Mouse (Mus musculus) natural killer cell, adult 2 months (primary cell): Measurements from ENCODE around the gene Olfr1410.
A peak's percentile ranks its signal among the peaks of the same experiment; 100 is the strongest.

Source experiments
- DNase-seq, 2 experiments: peaks; one replicate each; pipeline ENCODE4 v3.0.0; 2022; ENCODE audit warnings: low spot score in 2 of 2

The Olfr1410 gene

GRCm38 (mm10) chr1:92605482-92605881, at the start of gene Olfr1410:
Gene Olfr1410, plus strand, starts transcription at chr1:92605782.
- DNase-seq = no peak

GRCm38 (mm10) chr1:92571022-92571421, 34.6 kb upstream of the Olfr1410 start, which contains the start of gene Olfr1413:
Gene Olfr1413, plus strand, starts transcription at chr1:92571322.
- no peak for DNase-seq

GRCm38 (mm10) chr1:92585479-92585878, 20.1 kb upstream of the Olfr1410 start, which contains the start of gene Olfr1412:
Gene Olfr1412, plus strand, starts transcription at chr1:92585779.
- DNase-seq = no peak

GRCm38 (mm10) chr1:92594111-92594510, 11.5 kb upstream of the Olfr1410 start, which contains the start of gene Olfr1411:
Gene Olfr1411, plus strand, starts transcription at chr1:92594411.
- DNase-seq = no peak

- no peak for DNase-seq
These were observed 9.6 kb upstream of the Olfr1410 start for GRCm38 (mm10) chr1:92596019-92596418.

- no peak for DNase-seq
These were observed 2.1 kb downstream of the Olfr1410 start for GRCm38 (mm10) chr1:92607711-92608110.

- peak; percentile 34 to 56 for DNase-seq
These were observed 5.4 kb downstream of the Olfr1410 start for GRCm38 (mm10) chr1:92611008-92611407.

- no peak for DNase-seq
These were observed 7.6 kb downstream of the Olfr1410 start for GRCm38 (mm10) chr1:92613175-92613574.

GRCm38 (mm10) chr1:92614516-92614915, 8.9 kb downstream of the Olfr1410 start:
- no peak for DNase-seq

- DNase-seq = no peak
These were observed 10.5 kb downstream of the Olfr1410 start for GRCm38 (mm10) chr1:92616046-92616445.

- no peak for DNase-seq
These were observed 11.9 kb downstream of the Olfr1410 start, which contains the start of gene Olfr12 for GRCm38 (mm10) chr1:92617488-92617887. Gene Olfr12, plus strand, starts transcription at chr1:92617788.

GRCm38 (mm10) chr1:92618360-92618759, 12.8 kb downstream of the Olfr1410 start:
- DNase-seq = no peak

- no peak for DNase-seq
These were observed 22.6 kb downstream of the Olfr1410 start for GRCm38 (mm10) chr1:92628227-92628626.

- no peak for DNase-seq
These were observed 26.6 kb downstream of the Olfr1410 start for GRCm38 (mm10) chr1:92632196-92632595.

GRCm38 (mm10) chr1:92632948-92633347, 27.4 kb downstream of the Olfr1410 start:
- DNase-seq = no peak

- DNase-seq = no peak
These were observed 28.1 kb downstream of the Olfr1410 start for GRCm38 (mm10) chr1:92633726-92634125.

GRCm38 (mm10) chr1:92634569-92634968, 29.0 kb downstream of the Olfr1410 start:
- no peak for DNase-seq

- no peak for DNase-seq
These were observed 29.5 kb downstream of the Olfr1410 start for GRCm38 (mm10) chr1:92634976-92635599.

GRCm38 (mm10) chr1:92636015-92636414, 30.4 kb downstream of the Olfr1410 start:
- DNase-seq = no peak

GRCm38 (mm10) chr1:92636676-92637075, 31.1 kb downstream of the Olfr1410 start:
- DNase-seq = no peak

- DNase-seq = no peak
These were observed 32.1 kb downstream of the Olfr1410 start for GRCm38 (mm10) chr1:92637501-92638172.

GRCm38 (mm10) chr1:92638181-92638580, 32.6 kb downstream of the Olfr1410 start:
- no peak for DNase-seq

GRCm38 (mm10) chr1:92638736-92639135, 33.2 kb downstream of the Olfr1410 start:
- no peak for DNase-seq
